Mouse (Mus musculus): ENCODE results near the gene Cyp4f14.
A peak's percentile ranks its signal among the peaks of the same experiment; 100 is the strongest.
"Not testable (repeated sequence)": the region's sequence is repeated elsewhere in the genome, so short reads cannot be mapped to it uniquely, and the experiment has no call there.

The Cyp4f14 gene

GRCm38 (mm10) chr17:32893901-32894300, 23.2 kb downstream of the Cyp4f14 start:
- DNase-seq (ENCODE audit: low read depth, low spot score) = no peak

- DNase-seq (ENCODE audit: low read depth, low spot score) = peak; percentile 89
Observed at GRCm38 (mm10) chr17:32891239-32892180, 25.6 kb downstream of the Cyp4f14 start, which contains the start of gene Zfp870. Gene Zfp870 (minus strand): TSS chr17:32891642.

GRCm38 (mm10) chr17:32890852-32891238, 26.3 kb downstream of the Cyp4f14 start:
- DNase-seq (ENCODE audit: low read depth, low spot score) = no peak

- DNase-seq (ENCODE audit: low read depth, low spot score) = no peak
Observed at GRCm38 (mm10) chr17:32889611-32890010, 27.5 kb downstream of the Cyp4f14 start.

GRCm38 (mm10) chr17:32880320-32881218, 36.6 kb downstream of the Cyp4f14 start:
- DNase-seq (ENCODE audit: low read depth, low spot score) = peak; percentile 64

- DNase-seq (ENCODE audit: low read depth, low spot score) = no peak
Observed at GRCm38 (mm10) chr17:32878773-32879172, 38.4 kb downstream of the Cyp4f14 start.

- DNase-seq (ENCODE audit: low read depth, low spot score) = no peak
Observed at GRCm38 (mm10) chr17:32877471-32878171, 39.5 kb downstream of the Cyp4f14 start.

- no peak for DNase-seq (ENCODE audit: low read depth, low spot score)
Observed at GRCm38 (mm10) chr17:32872696-32873095, 44.4 kb downstream of the Cyp4f14 start.

GRCm38 (mm10) chr17:32872091-32872490, 45.1 kb downstream of the Cyp4f14 start:
- no peak for DNase-seq (ENCODE audit: low read depth, low spot score)

GRCm38 (mm10) chr17:32871483-32871882, 45.7 kb downstream of the Cyp4f14 start:
- no peak for DNase-seq (ENCODE audit: low read depth, low spot score)

GRCm38 (mm10) chr17:32867266-32867665, 49.9 kb downstream of the Cyp4f14 start:
- DNase-seq (ENCODE audit: low read depth, low spot score) = not testable (repeated sequence)

GRCm38 (mm10) chr17:32856713-32857112, 60.4 kb downstream of the Cyp4f14 start:
- not testable (repeated sequence) for DNase-seq (ENCODE audit: low read depth, low spot score)

Measured in CD4-positive helper T cell, adult 2 months (primary cell).